Mouse (Mus musculus) lung, adult 2 months (tissue): Measurements from ENCODE around the gene Zdhhc5.

Experiments
- CTCF ChIP-seq: fragments of 200-500 bp; IDR thresholded peaks from 2 replicates; pipeline ENCODE4 v1.5.1; 2011; ENCODE audit warnings: mild to moderate bottlenecking, low read length, control low read depth; ENCODE audit not compliant: insufficient read depth
- POLR2A ChIP-seq: fragments of 200-500 bp; IDR thresholded peaks from 2 replicates; pipeline ENCODE4 v1.6.1; 2011; ENCODE audit warnings: low read depth, mild to moderate bottlenecking, control low read depth, low read length, borderline replicate concordance; ENCODE audit errors: extremely low read depth

DNA sequence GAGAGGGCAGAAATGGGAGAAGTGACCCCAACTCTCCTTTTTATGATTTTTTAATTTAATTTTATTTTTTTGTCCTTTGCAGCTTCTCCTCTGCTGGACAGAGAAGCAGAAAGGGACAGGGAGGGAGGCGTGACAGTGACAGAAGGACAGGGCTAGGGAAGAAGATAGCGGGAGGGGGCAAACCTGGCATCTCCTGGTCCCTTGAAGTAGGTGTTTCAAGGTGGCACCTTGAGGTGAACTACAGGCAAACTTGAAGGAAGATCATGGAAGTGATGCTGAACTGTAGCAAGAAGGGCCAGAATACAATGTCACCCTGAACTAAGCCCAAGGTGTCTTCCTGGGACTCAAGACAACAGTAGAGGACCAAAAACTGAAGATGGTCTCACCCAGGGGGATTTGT lies 19.9 kb upstream of the Zdhhc5 start:
- TF ChIP-seq CTCF: no peak
- TF ChIP-seq POLR2A: no peak
